In the genomic region with DNA sequence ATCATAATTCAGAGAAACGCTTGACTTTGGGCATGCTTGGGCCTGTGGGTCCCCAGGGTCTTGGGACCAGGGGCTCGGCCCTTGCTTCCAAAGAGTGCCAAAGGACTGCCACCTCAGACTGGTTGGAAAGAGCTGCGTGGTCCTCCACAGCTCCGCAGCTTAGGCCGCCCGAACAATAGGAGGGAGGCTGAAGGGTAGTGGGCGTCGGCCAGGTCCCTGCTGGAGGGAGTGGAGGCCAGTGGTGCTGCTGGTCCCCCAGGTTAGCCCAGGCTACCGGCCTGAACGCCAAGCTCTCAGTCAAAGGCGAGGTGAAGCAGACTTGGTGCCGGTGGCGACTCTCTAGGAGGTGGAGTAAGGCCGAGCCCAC, we compare ENCODE assay signal across 8 mouse cellular contexts. TPM values are rescaled to one million over a fixed set of nuclear protein-coding genes. Genes with fewer than 3 reads are reported as not detected.
DNase-seq lines count a peak whose midpoint lies in the region; ATAC-seq and TF ChIP-seq lines count a peak whose summit lies in the region.

No protein-coding gene starts in this region.

- H3K4me2 ChIP-seq in lung, postnatal 0 days (replicated peaks; ENCODE audit: low read depth, low read length): peak overlapping the region; percentile 96
- H3K4me2 ChIP-seq in intestine, postnatal 0 days (replicated peaks; ENCODE audit: low read depth): peak overlapping the region; percentile 96
- peak overlapping the region; percentile 80 for H3K4me2 ChIP-seq in neural tube, embryonic 14.5 days (ENCODE audit: low read depth, low read length)

- H3K4me3 ChIP-seq in lung, postnatal 0 days (ENCODE audit: low read depth, low read length): peak overlapping the region; percentile 54
- H3K4me3 ChIP-seq in intestine, postnatal 0 days (ENCODE audit: low read depth, low read length): peak overlapping the region; percentile 53
- H3K4me3 ChIP-seq in neural tube, embryonic 14.5 days (ENCODE audit: low read depth, low read length): peak overlapping the region; percentile 73

- no peak for TF ChIP-seq EP300 in lung, postnatal 0 days (IDR thresholded peaks at IDR 0.05)

- H3K9ac ChIP-seq in lung, postnatal 0 days (replicated peaks; ENCODE audit: low read depth): peak overlapping the region; percentile 56
- peak overlapping the region; percentile 50; the same call in 1 of the 2 replicates for H3K9ac ChIP-seq in intestine, postnatal 0 days (ENCODE audit: low read depth, low read length)
- peak overlapping the region; percentile 84 for H3K9ac ChIP-seq in neural tube, embryonic 14.5 days (replicated peaks; ENCODE audit: low read depth, low read length)

- DNase-seq in cerebellum, postnatal 25 days: peak; percentile 19 to 36
- DNase-seq in cerebellum, postnatal 36 days: no peak
- no peak for DNase-seq in lung, postnatal 0 days (ENCODE audit: low spot score)
- no peak for DNase-seq in lung, adult 18-20 months
- DNase-seq in cerebellum, postnatal 10 days: no peak
- DNase-seq in layer of hippocampus, adult 8-10 months (ENCODE audit: low spot score in 2 of 2): no peak

- WGBS in lung, postnatal 0 days: 16% methylated on average over 14 of the region's 14 CpGs
- 35% methylated on average over 13 of the region's 14 CpGs for WGBS in intestine, postnatal 0 days
- WGBS in neural tube, embryonic 14.5 days: 9% methylated on average over 14 of the region's 14 CpGs

- no peak for TF ChIP-seq CTCF in lung, postnatal 0 days (IDR thresholded peaks at IDR 0.05)
- TF ChIP-seq CTCF in intestine, postnatal 0 days (IDR thresholded peaks at IDR 0.05; ENCODE audit: low read depth): no peak

- H3K27ac ChIP-seq in lung, postnatal 0 days (ENCODE audit: low read length): peak overlapping the region; percentile 68; the same call in 1 of the 2 replicates
- H3K27ac ChIP-seq in intestine, postnatal 0 days (ENCODE audit: low read depth, low read length): no peak overlapping the region
- peak overlapping the region; percentile 86 for H3K27ac ChIP-seq in neural tube, embryonic 14.5 days (ENCODE audit: low read depth, low read length)

- no peaks in the 10 kb centered on the region for H3K36me3 ChIP-seq in lung, postnatal 0 days (ENCODE audit: insufficient read depth, low read length)
- no peaks in the 10 kb centered on the region for H3K36me3 ChIP-seq in intestine, postnatal 0 days (ENCODE audit: control insufficient read depth, insufficient read depth)
- H3K36me3 ChIP-seq in neural tube, embryonic 14.5 days (ENCODE audit: control insufficient read depth, insufficient read depth, low read length): no peaks in the 10 kb centered on the region

- 0 out of 2 replicates have a peak, but pooled peaks cover 6% of the 10 kb centered on the region for H3K4me1 ChIP-seq in lung, postnatal 0 days (ENCODE audit: insufficient read depth, low read depth, low read length)
- H3K4me1 ChIP-seq in intestine, postnatal 0 days (replicated peaks; ENCODE audit: control insufficient read depth, insufficient read depth, low read length): 0 out of 2 replicates have a peak, but pooled peaks cover 10% of the 10 kb centered on the region
- H3K4me1 ChIP-seq in neural tube, embryonic 14.5 days (ENCODE audit: control insufficient read depth, insufficient read depth, low read length): peaks cover 12% of the 10 kb centered on the region; the same call in 1 of the 2 replicates

- H3K9me3 ChIP-seq in lung, postnatal 0 days (ENCODE audit: low read length): no peaks in the 10 kb centered on the region
- H3K9me3 ChIP-seq in intestine, postnatal 0 days (ENCODE audit: control insufficient read depth): no peaks in the 10 kb centered on the region
- H3K9me3 ChIP-seq in neural tube, embryonic 14.5 days (ENCODE audit: control insufficient read depth, low read length): no peaks in the 10 kb centered on the region

- peaks cover 10% of the 10 kb centered on the region; the same call in 1 of the 2 replicates for H3K27me3 ChIP-seq in lung, postnatal 0 days (replicated peaks; ENCODE audit: insufficient read depth, low read length)
- H3K27me3 ChIP-seq in intestine, postnatal 0 days (replicated peaks; ENCODE audit: control insufficient read depth, insufficient read depth, low read length): peaks cover 12% of the 10 kb centered on the region; the same call in 1 of the 2 replicates
- H3K27me3 ChIP-seq in neural tube, embryonic 14.5 days (ENCODE audit: control insufficient read depth, insufficient read depth, low read length): no peaks in the 10 kb centered on the region

- 0 out of 2 replicates have a peak, but pooled peaks have one; percentile 3 for ATAC-seq in lung, postnatal 0 days
- peak; percentile 5; the same call in 1 of the 2 replicates for ATAC-seq in intestine, postnatal 0 days
- peak; percentile 38; the same call in 1 of the 2 replicates for ATAC-seq in neural tube, embryonic 14.5 days (ENCODE audit: low read depth)

RNA-seq across cellular contexts. Expression of a gene that starts 0.4 kb away (rescaled TPM):
- 1.2 and 1.7 TPM in 2 replicates for polyA plus RNA-seq in lung, postnatal 0 days (2015; fragmentation: Nextera tagmentation; extraction: Ambion mirVana)
- polyA plus RNA-seq in intestine, postnatal 0 days (2015; fragmentation: Nextera tagmentation; extraction: Ambion mirVana): 0.63 and 0.68 TPM in 2 replicates
- polyA plus RNA-seq in neural tube, embryonic 14.5 days (2014; fragmentation: Nextera tagmentation; extraction: Ambion mirVana): 19.8 and 25.5 TPM in 2 replicates
- total RNA-seq in layer of hippocampus, adult 8-10 months (2022): 100 to 1,000 TPM; 322 to 352 (median 336) TPM

Comparison
In these comparisons a context has a peak if more than half of its experiments do, and no peak if none do; other contexts are left out.
1. DNase-seq: peak in cerebellum, postnatal 25 days (2 of 2); none in cerebellum, postnatal 36 days (0 of 2), lung, postnatal 0 days (single experiment), lung, adult 18-20 months (0 of 2), cerebellum, postnatal 10 days (0 of 2) and layer of hippocampus, adult 8-10 months (0 of 2).
2. Peak in every context shown above with its lines, with median percentiles within 50 percentile points of each other: ATAC-seq, H3K4me2 ChIP-seq, H3K4me3 ChIP-seq and H3K9ac ChIP-seq.